Mouse (Mus musculus) heart, postnatal 0 days (tissue): Measurements from ENCODE around the gene Casq2.

Source experiments
- CTCF ChIP-seq: IDR thresholded peaks from 2 replicates; pipeline ENCODE4 v1.5.1; 2016; ENCODE audit warnings: antibody characterized with exemption, control low read depth, low read depth
- EP300 ChIP-seq: IDR thresholded peaks from 2 replicates; pipeline ENCODE4 v1.6.1; 2016; ENCODE audit warnings: antibody characterized with exemption, low read depth

DNA sequence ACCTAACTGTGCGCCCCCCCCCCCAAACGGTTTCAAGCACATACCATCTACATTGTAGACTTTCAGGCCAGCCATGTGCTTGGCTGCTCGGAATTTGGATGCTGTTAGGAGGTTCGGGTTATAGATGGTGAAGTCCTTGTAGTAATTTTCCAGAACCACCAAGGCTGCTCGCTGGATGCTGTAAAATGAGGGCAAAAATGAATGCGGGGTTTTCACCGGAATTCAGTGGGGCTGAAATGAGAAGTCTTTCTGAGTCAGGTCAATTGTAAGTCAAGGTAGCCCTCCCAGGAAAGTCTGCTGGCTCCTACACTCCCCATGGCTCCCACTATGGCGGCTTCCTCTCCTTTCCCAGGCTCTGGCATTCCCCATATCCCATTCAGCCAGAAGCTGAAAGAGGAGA is 80.6 kb downstream of the Casq2 start:
- TF ChIP-seq CTCF (no peak), EP300 (no peak)
